ENCODE assay signal across 13 mouse cellular contexts in the genomic region with DNA sequence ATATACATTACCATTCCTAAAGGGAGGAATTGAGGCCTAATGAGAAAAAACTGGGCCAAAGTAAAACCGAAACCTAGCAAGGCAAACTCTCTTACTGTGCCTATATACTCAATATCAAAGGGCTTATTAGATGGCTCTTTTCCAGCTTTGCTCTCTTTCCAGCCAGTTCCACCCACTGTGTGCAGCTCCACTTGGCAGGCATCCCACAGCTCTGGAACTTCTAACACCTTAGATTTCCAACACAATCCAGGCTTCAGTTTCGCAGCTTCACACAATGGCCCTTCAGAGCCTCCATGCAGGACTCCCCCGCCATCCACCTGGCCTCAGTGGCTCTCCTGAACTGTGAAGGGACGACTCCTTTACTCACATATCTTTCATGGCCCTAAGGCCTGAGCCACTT. TPM values are rescaled to one million over a fixed set of nuclear protein-coding genes. Genes with fewer than 3 reads are reported as not detected.
A peak's percentile ranks its signal among the peaks of the same experiment; 100 is the strongest.
DNase-seq lines count a peak whose midpoint lies in the region; ATAC-seq and TF ChIP-seq lines count a peak whose summit lies in the region.
"Had no signal": no experiment of that assay in that cellular context is flagged by ENCODE, and none has a peak within 500 bp of the region (broad histone marks: within the 10 kb centered on the region; RNA-seq: fewer than 3 reads in every experiment).

No protein-coding gene starts in this region.

- TF ChIP-seq CTCF in liver, postnatal 0 days (IDR thresholded peaks at IDR 0.05; ENCODE audit: low read depth): no peak

- H3K4me2 ChIP-seq in heart, embryonic 13.5 days: no peak overlapping the region
- no peak overlapping the region for H3K4me2 ChIP-seq in liver, postnatal 0 days (ENCODE audit: low read depth, low read length)
- no peak overlapping the region for H3K4me2 ChIP-seq in liver, embryonic 12.5 days

- no peaks in the 10 kb centered on the region for H3K36me3 ChIP-seq in heart, embryonic 13.5 days
- no peaks in the 10 kb centered on the region for H3K36me3 ChIP-seq in liver, postnatal 0 days (replicated peaks; ENCODE audit: insufficient read depth, low read length)
- H3K36me3 ChIP-seq in liver, embryonic 12.5 days: no peaks in the 10 kb centered on the region
- H3K36me3 ChIP-seq: forebrain, embryonic 10.5 days had no signal

- no peak overlapping the region for H3K4me3 ChIP-seq in heart, embryonic 13.5 days
- no peak overlapping the region for H3K4me3 ChIP-seq in liver, postnatal 0 days (ENCODE audit: low read depth, low read length)
- H3K4me3 ChIP-seq in liver, embryonic 12.5 days: no peak overlapping the region
- H3K4me3 ChIP-seq: forebrain, embryonic 10.5 days; megakaryocyte, embryonic 14.5 days had no signal

- no peaks in the 10 kb centered on the region for H3K27me3 ChIP-seq in heart, embryonic 13.5 days (replicated peaks)
- H3K27me3 ChIP-seq in liver, postnatal 0 days (ENCODE audit: insufficient read depth, low read length): no peaks in the 10 kb centered on the region
- no peaks in the 10 kb centered on the region for H3K27me3 ChIP-seq in liver, embryonic 12.5 days (replicated peaks)
- H3K27me3 ChIP-seq: megakaryocyte, embryonic 14.5 days had no signal

- H3K9ac ChIP-seq in heart, embryonic 13.5 days: 0 out of 2 replicates have a peak overlapping the region, but pooled peaks have one; percentile 47
- no peak overlapping the region for H3K9ac ChIP-seq in liver, postnatal 0 days (replicated peaks)
- no peak overlapping the region for H3K9ac ChIP-seq in liver, embryonic 12.5 days

- H3K4me1 ChIP-seq in heart, embryonic 13.5 days: peaks cover 16% of the 10 kb centered on the region
- H3K4me1 ChIP-seq in liver, postnatal 0 days (ENCODE audit: insufficient read depth): peaks cover 18% of the 10 kb centered on the region
- peaks cover 15% of the 10 kb centered on the region for H3K4me1 ChIP-seq in liver, embryonic 12.5 days

- intact Hi-C loops in heart, postnatal 36 days (cut with DNase I): no loop called here

- DNase-seq in heart, postnatal 36 days: no peak
- DNase-seq in liver, postnatal 0 days: peak; percentile 13
- peak; percentile 42 for DNase-seq in Muller cell, postnatal 12 days (ENCODE audit: inconsistent ontology term)
- DNase-seq in cerebellum, postnatal 14 days: peak; percentile 69
- DNase-seq in adrenal gland, postnatal 14 days: no peak
- no peak for DNase-seq in liver
- DNase-seq: embryo, embryonic 11 days; gastrocnemius, postnatal 14 days had no signal

- H3K27ac ChIP-seq in heart, embryonic 13.5 days (replicated peaks): peak overlapping the region; percentile 50; the same call in 1 of the 2 replicates
- no peak overlapping the region for H3K27ac ChIP-seq in liver, postnatal 0 days (ENCODE audit: low read depth)
- no peak overlapping the region for H3K27ac ChIP-seq in liver, embryonic 12.5 days
- H3K27ac ChIP-seq: forebrain, embryonic 10.5 days had no signal

- no peaks in the 10 kb centered on the region for H3K9me3 ChIP-seq in heart, embryonic 13.5 days
- H3K9me3 ChIP-seq in liver, postnatal 0 days (ENCODE audit: low read length): no peaks in the 10 kb centered on the region
- H3K9me3 ChIP-seq in liver, embryonic 12.5 days (replicated peaks): no peaks in the 10 kb centered on the region
- H3K9me3 ChIP-seq: forebrain, embryonic 10.5 days had no signal

- TF ChIP-seq EP300 in liver, postnatal 0 days (IDR thresholded peaks at IDR 0.05; ENCODE audit: low read depth): no peak

- WGBS in heart, embryonic 13.5 days: 55% methylated on average over 4 of the region's 4 CpGs
- WGBS in liver, postnatal 0 days (ENCODE audit: insufficient replicate concordance): 72% methylated on average over 4 of the region's 4 CpGs
- 76% methylated on average over 4 of the region's 4 CpGs for WGBS in liver, embryonic 12.5 days (ENCODE audit: insufficient replicate concordance)

- no peak for ATAC-seq in heart, embryonic 13.5 days (ENCODE audit: extremely low read depth, insufficient number of reproducible peaks, low FRiP score, low TSS enrichment)
- no peak for ATAC-seq in liver, postnatal 0 days
- no peak for ATAC-seq in liver, embryonic 12.5 days
- ATAC-seq: CD4-positive, CD25-positive, alpha-beta regulatory T cell, adult 4 months had no signal

RNA-seq across cellular contexts. Expression of a gene that starts 5.0 kb away (rescaled TPM):
- polyA plus RNA-seq in heart, embryonic 13.5 days (2015; fragmentation: Nextera tagmentation; extraction: Ambion mirVana): 36.3 TPM in 2 replicates
- 10 to 100 TPM; 43.2 to 48.5 TPM for total RNA-seq in heart, postnatal 36 days (2021)
- polyA plus RNA-seq in liver, postnatal 0 days (2015; fragmentation: Nextera tagmentation; extraction: Ambion mirVana): 12.6 and 14.7 TPM in 2 replicates
- 32.0 and 32.7 TPM in 2 replicates for polyA plus RNA-seq in liver, embryonic 12.5 days (2016; fragmentation: Nextera tagmentation; extraction: Ambion mirVana)
- total RNA-seq in adrenal gland, postnatal 14 days (2021): 46.5 and 49.7 TPM in 2 replicates

RNA-seq across cellular contexts. Expression of a gene that starts 17.3 kb away (rescaled TPM):
- 50.8 and 54.8 TPM in 2 replicates for polyA plus RNA-seq in heart, embryonic 13.5 days (2015; fragmentation: Nextera tagmentation; extraction: Ambion mirVana)
- 10 to 100 TPM; 54.9 to 57.6 TPM for total RNA-seq in heart, postnatal 36 days (2021)
- polyA plus RNA-seq in liver, postnatal 0 days (2015; fragmentation: Nextera tagmentation; extraction: Ambion mirVana): 27.8 and 33.8 TPM in 2 replicates
- polyA plus RNA-seq in liver, embryonic 12.5 days (2016; fragmentation: Nextera tagmentation; extraction: Ambion mirVana): 91.6 and 92.0 TPM in 2 replicates
- 61.0 and 64.0 TPM in 2 replicates for total RNA-seq in adrenal gland, postnatal 14 days (2021)

Comparison
In these comparisons a context has a peak if more than half of its experiments do, and no peak if none do; other contexts are left out.
1. DNase-seq: peak in liver, postnatal 0 days (single experiment), Muller cell, postnatal 12 days (single experiment) and cerebellum, postnatal 14 days (2 of 2); none in heart, postnatal 36 days (0 of 2), adrenal gland, postnatal 14 days (single experiment) and liver (single experiment).